Mouse (Mus musculus) layer of hippocampus, adult 11-12 months (tissue): ENCODE results near the gene Pnma5.

Experiments
- DNase-seq: peaks from one replicate; pipeline ENCODE4 v3.0.0; 2022; ENCODE audit warnings: low spot score

Pnma5 gene

DNA sequence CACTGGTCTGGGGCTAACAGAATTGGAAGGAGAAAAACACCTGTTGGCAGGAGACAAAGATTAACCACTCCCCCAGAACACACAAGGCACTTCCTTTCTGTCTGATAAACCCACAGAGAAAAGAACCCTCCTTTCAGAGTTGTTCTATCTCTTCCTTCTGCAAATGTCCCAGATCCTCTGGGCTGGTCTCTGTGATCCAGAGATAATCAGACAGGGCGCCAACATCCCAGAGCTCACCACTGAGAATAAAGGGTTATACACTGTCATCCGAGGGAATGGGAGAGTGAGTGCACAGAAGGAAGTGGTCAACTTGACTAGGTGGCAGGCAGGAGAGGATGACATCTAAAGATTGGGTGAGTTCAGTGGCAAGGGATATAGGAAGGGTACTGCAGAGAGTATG, 51.3 kb downstream of the Pnma5 start:
- DNase-seq = no peak
